Mouse (Mus musculus) liver, adult 2 months (tissue): ENCODE results near the gene Dpm3. TPM values are rescaled to one million over a fixed set of nuclear protein-coding genes. Genes with fewer than 3 reads are reported as not detected.

Experiments
- DNase-seq: peaks from one replicate; pipeline ENCODE4 v3.0.0-alpha.2; 2011; ENCODE audit warnings: low read depth, low spot score; ENCODE audit errors: extremely low read depth
- H3K27ac ChIP-seq: fragments of 200-500 bp; replicated peaks from 2 replicates; pipeline ENCODE4 v1.5.1; 2012; ENCODE audit warnings: low read depth, mild to moderate bottlenecking, control low read depth, inconsistent platforms, low read length; ENCODE audit not compliant: insufficient read depth
- H3K27me3 ChIP-seq: fragments of 200-500 bp; 2 replicates; pipeline ENCODE4 v1.6.1; 2012; ENCODE audit warnings: mild to moderate bottlenecking, moderate library complexity, low read length, inconsistent platforms; ENCODE audit not compliant: control insufficient read depth, insufficient read depth
- H3K36me3 ChIP-seq: fragments of 200-500 bp; 2 replicates; pipeline ENCODE4 v1.6.1; 2012; ENCODE audit warnings: low read length, inconsistent platforms; ENCODE audit not compliant: control insufficient read depth, insufficient read depth
- H3K4me1 ChIP-seq: fragments of 200-500 bp; 2 replicates; pipeline ENCODE4 v1.6.1; 2011; ENCODE audit warnings: low read length; ENCODE audit not compliant: control insufficient read depth, insufficient read depth
- H3K4me3 ChIP-seq: fragments of 200-500 bp; 2 replicates; pipeline ENCODE4 v1.5.1; 2011; ENCODE audit warnings: low read depth, mild to moderate bottlenecking, control low read depth, low read length, moderate library complexity; ENCODE audit not compliant: insufficient read depth
- H3K79me2 ChIP-seq: fragments of 200-500 bp; 2 replicates; pipeline ENCODE4 v1.6.1; 2012; ENCODE audit warnings: inconsistent platforms, mild to moderate bottlenecking, low read length, moderate library complexity; ENCODE audit not compliant: control insufficient read depth, insufficient read depth
- H3K9ac ChIP-seq: fragments of 200-500 bp; 2 replicates; pipeline ENCODE4 v1.6.1; 2012; ENCODE audit warnings: low read depth, mild to moderate bottlenecking, control low read depth, inconsistent platforms, low read length
- CTCF ChIP-seq: fragments of 200-500 bp; IDR thresholded peaks from 2 replicates; pipeline ENCODE4 v1.5.1; 2011; ENCODE audit warnings: low read depth, low read length, control low read depth
- POLR2A ChIP-seq: fragments of 200-500 bp; IDR thresholded peaks from 2 replicates; pipeline ENCODE4 v1.6.1; 2011; ENCODE audit warnings: low read length, control low read depth; ENCODE audit not compliant: insufficient read depth; ENCODE audit errors: extremely low read depth
- WGBS: fragments of 180-500 bp; shearing (Covaris S2); methylation state at CpG from one replicate; pipeline ENCODE4 v1.1.7; 2018; 5-methylcytosine and 5-hydroxymethylcytosine counted together
- polyA plus RNA-seq: library from polyadenylated mRNA; depleted of rRNA; stranded (reverse); fragments of >200 nt; gene quantifications from 2 replicates; pipeline ENCODE4 v1.2.3, GENCODE M21; 2012
- total RNA-seq: library from RNA; depleted of rRNA; stranded (reverse); fragments of >200 nt; gene quantifications from 2 replicates; pipeline ENCODE4 v1.2.3, GENCODE M21; 2014

The Dpm3 gene
- total and polyA plus RNA-seq, 2 experiments = 102 to 245 TPM

DNA sequence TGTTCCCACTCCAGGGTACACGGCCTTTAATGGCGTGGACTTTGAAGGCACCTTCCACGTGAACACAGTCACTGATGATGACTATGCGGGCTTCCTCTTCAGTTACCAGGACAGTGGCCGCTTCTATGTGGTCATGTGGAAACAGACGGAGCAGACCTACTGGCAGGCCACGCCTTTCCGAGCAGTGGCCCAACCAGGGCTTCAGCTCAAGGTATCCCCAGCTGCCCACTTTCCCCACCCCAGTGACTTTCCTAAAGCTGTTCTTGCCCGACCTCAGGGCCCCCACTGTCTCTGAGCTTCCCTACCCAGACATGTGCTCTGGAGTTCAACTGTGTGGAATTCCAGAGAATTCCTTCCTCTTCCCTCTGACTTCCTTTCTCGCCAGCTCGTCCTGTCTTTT lies 34.4 kb upstream of the Dpm3 start:
- no peak for DNase-seq
- Histone ChIP-seq H3K79me2 (no peaks in the 10 kb centered on the region), H3K4me1 (peaks cover 3% of the 10 kb centered on the region; the same call in 1 of the 2 replicates), H3K9ac (no peak overlapping the region), H3K4me3 (no peak overlapping the region), H3K27ac (no peak overlapping the region), H3K27me3 (0 out of 2 replicates have a peak, but pooled peaks cover 2% of the 10 kb centered on the region), H3K36me3 (no peaks in the 10 kb centered on the region)
- 88% methylated on average over 11 of the region's 11 CpGs for WGBS
- TF ChIP-seq CTCF (no peak), POLR2A (no peak)

DNA sequence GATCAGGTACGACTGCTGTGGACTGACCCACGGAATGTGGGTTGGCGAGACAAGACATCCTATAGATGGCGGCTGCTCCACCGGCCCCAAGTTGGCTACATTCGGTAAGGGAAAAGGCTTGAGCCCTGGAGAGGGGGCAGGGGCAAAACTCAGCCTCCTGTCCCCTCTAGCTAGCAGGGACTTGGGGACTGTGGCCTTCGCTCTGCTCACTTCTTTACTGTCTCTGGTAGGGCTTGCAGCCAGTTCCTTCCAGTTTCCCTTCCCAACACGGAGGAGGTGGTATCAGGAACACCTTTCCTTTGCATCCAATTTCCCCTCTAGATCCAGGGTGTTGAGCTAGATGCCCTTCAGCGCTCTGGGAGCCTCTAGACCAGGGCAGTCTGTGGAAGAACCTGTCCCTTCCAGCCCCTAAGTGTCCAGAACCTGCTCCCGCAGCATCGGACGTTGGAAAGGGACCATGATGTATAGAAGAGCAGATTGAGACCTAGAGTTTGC lies 33.8 kb upstream of the Dpm3 start:
- no peaks in the 10 kb centered on the region for H3K79me2 ChIP-seq
- 83% methylated on average over 12 of the region's 12 CpGs for WGBS
- H3K27ac ChIP-seq = no peak overlapping the region
- TF ChIP-seq CTCF (no peak), POLR2A (no peak)
- peaks cover 3% of the 10 kb centered on the region; the same call in 1 of the 2 replicates for H3K4me1 ChIP-seq
- H3K27me3 ChIP-seq = 0 out of 2 replicates have a peak, but pooled peaks cover 2% of the 10 kb centered on the region
- no peaks in the 10 kb centered on the region for H3K36me3 ChIP-seq
- no peak overlapping the region for H3K4me3 ChIP-seq
- no peak overlapping the region for H3K9ac ChIP-seq
- no peak for DNase-seq

DNA sequence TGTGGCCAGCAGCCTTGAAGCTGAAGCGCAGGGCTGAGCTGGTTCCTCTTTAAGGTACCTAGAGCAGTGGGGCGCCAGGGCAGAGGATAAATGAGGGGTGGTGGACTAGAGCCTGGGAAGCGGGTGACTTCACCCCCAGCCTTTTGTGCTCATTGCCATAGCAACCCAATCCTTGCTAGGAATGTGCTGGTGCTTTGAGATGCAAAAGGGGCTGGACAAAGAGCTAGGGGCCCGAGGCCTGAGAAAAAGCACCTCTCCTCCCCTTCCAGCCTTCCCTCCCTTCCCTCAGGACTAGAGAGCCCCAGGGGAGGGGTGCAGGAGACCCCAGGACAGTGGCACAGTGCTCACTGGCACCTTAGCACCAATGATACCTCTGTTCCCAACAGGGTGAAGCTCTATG lies 33.2 kb upstream of the Dpm3 start:
- no peak for DNase-seq
- Histone ChIP-seq H3K4me3 (no peak overlapping the region), H3K9ac (no peak overlapping the region), H3K4me1 (peaks cover 3% of the 10 kb centered on the region; the same call in 1 of the 2 replicates), H3K27me3 (0 out of 2 replicates have a peak, but pooled peaks cover 2% of the 10 kb centered on the region), H3K79me2 (no peaks in the 10 kb centered on the region), H3K36me3 (no peaks in the 10 kb centered on the region), H3K27ac (no peak overlapping the region)
- TF ChIP-seq POLR2A = no peak
- no peak for TF ChIP-seq CTCF
- 87% methylated on average over 4 of the region's 4 CpGs for WGBS

DNA sequence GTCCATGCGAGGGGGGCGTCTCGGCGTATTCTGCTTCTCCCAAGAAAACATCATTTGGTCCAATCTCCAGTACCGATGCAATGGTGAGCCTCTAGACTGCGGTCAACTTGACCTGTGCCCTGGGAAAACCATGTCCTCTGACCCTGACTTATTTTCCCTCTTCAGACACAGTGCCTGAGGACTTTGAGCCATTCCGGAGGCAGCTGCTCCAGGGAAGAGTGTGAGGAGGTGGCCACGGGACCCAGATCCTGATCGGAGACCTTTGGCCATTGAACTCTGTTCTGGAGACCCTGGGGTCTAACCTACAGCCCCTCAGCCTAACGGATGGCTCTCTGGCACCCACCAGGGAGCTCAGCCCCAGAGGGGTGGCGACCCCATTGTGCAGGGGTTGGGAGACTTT lies 32.8 kb upstream of the Dpm3 start:
- Histone ChIP-seq H3K27me3 (0 out of 2 replicates have a peak, but pooled peaks cover 2% of the 10 kb centered on the region), H3K4me3 (no peak overlapping the region), H3K27ac (no peak overlapping the region), H3K9ac (no peak overlapping the region), H3K4me1 (peaks cover 3% of the 10 kb centered on the region; the same call in 1 of the 2 replicates), H3K79me2 (no peaks in the 10 kb centered on the region), H3K36me3 (no peaks in the 10 kb centered on the region)
- 68% methylated on average over 11 of the region's 11 CpGs for WGBS
- TF ChIP-seq CTCF (no peak), POLR2A (no peak)
- DNase-seq = no peak

DNA sequence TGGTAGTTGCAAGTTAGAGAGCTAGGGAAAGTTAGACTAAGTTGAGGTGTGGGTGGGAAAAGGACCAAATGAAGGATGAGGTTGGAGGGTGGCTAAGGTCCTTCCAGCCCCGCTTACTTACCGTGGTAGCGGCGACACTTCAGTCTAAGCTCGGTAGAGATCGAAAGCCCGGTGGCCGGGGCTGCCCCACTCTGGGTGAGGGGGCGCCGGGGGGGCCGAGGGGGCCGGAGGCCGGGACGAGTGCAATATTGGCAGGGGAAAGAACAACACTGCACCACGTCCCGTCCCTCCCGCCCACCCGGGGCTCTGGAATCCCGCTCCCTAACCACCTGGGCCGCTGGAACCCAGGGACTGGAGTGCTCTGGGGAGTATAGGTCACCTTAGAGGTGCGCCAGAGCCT lies 32.3 kb upstream of the Dpm3 start, which contains the start of gene Mtx1:
TSS of gene Mtx1 (minus strand) at position 189 of the 400 bp plus-strand sequence.
- H3K9ac ChIP-seq = no peak within 1 kb of the TSS; the same call in 1 of the 2 replicates
- whole genome bisulfite sequencing = 24% methylated on average over 21 of the region's 21 CpGs
- H3K36me3 ChIP-seq = no peaks in the 10 kb centered on the region
- TF ChIP-seq POLR2A = no peak
- TF ChIP-seq CTCF = no peak
- no peak for DNase-seq
- H3K4me3 ChIP-seq = peak within 1 kb of the TSS; percentile 34; the same call in 1 of the 2 replicates
- H3K4me1 ChIP-seq = peaks cover 3% of the 10 kb centered on the region; the same call in 1 of the 2 replicates
- H3K27ac ChIP-seq = no peak within 1 kb of the TSS
- 0 out of 2 replicates have a peak, but pooled peaks cover 2% of the 10 kb centered on the region for H3K27me3 ChIP-seq
- no peaks in the 10 kb centered on the region for H3K79me2 ChIP-seq
